Mouse (Mus musculus): ENCODE results near the gene Lhcgr. TPM values are rescaled to one million over a fixed set of nuclear protein-coding genes. Genes with fewer than 3 reads are reported as not detected.

Lhcgr gene
- total RNA-seq (2023), result not detected in 4 replicates

GRCm38 (mm10) chr17:88791440-88792152 lies at the start of gene Lhcgr:
TSS of gene Lhcgr (minus strand) at chr17:88791990.

GRCm38 (mm10) chr17:88668452-88668851 lies 123.3 kb downstream of the Lhcgr start, which contains the start of gene Gtf2a1l:
TSS of gene Gtf2a1l (plus strand) at chr17:88668660.

Other genes with a start within 250 kb of the Lhcgr start
- gene Ston1, start 194.3 kb downstream of the Lhcgr start, total RNA-seq (2023), result 0.41 to 0.77 TPM in 2 of 4 replicates, not detected in the others
- gene Gtf2a1l, start 123.3 kb downstream of the Lhcgr start, total RNA-seq (2023), result not detected in 4 replicates